Mouse (Mus musculus): ENCODE measurements around the gene Tnfrsf26.
"Not testable (repeated sequence)": the region's sequence is repeated elsewhere in the genome, so short reads cannot be mapped to it uniquely, and the experiment has no call there.

The Tnfrsf26 gene

DNA sequence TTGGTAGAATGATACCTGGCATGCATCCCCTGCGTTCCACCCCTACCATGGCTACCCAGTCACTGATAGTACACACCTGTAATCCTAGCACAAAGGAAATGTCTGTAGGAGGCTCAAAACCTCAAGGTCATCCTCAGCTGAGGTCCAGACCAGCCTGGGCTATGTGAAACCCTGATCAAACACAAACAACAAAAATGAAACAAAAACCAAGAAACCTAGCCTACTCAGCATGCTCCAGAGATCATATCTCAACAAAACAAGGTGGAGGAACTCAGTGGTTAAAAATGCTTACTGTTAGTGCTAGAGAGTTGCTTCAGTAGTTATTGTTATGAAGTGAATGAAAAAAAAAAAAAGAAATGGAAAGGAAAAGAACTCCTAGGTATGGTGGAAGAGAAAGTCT is at the start of gene Tnfrsf26:
TSS of gene Tnfrsf26 (minus strand) at position 183 of the 400 bp plus-strand sequence.
- no peak for DNase-seq

DNA sequence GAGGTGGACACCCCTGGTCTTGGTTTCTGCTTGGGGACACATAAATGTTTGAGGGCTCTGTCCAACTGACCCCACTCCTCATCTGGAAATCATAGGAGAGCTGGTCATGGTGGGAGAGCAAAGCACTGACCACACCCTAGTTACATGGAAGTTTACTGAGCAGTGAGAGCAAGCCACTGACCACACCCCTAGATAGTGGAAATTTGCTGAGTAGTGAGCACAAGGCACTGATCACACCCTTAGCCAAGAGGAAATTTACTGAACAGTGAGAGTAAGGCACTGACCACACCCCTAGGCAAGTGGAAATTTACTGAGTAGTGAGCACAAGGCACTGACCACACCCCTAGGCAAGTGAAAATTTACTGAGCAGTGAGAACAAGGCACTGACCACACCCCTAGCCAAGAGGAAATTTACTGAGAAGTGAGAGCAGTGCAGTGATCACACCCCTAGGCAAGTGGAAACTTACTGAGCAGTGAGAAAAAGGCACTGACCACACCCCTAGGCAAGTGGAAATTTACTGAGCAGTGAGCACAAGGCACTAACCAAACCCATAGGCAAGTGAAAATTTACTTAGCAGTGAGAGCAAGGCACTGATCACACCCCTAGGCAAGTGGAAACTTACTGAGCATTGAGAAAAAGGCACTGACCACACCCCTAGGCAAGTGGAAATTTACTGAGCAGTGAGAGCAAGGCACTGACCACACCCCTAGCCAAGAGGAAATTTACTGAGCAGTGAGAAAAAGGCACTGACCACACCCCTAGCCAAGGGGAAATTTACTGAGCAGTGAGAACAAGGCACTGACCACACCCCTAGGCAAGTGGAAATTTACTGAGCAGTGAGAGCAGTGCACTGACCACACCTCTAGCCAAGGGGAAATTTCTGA is 38.1 kb upstream of the Tnfrsf26 start:
- DNase-seq, result no peak

GRCm38 (mm10) chr7:143663470-143663869 is 34.9 kb upstream of the Tnfrsf26 start:
- no peak for DNase-seq

GRCm38 (mm10) chr7:143660797-143661196 is 32.3 kb upstream of the Tnfrsf26 start:
- no peak for DNase-seq

DNA sequence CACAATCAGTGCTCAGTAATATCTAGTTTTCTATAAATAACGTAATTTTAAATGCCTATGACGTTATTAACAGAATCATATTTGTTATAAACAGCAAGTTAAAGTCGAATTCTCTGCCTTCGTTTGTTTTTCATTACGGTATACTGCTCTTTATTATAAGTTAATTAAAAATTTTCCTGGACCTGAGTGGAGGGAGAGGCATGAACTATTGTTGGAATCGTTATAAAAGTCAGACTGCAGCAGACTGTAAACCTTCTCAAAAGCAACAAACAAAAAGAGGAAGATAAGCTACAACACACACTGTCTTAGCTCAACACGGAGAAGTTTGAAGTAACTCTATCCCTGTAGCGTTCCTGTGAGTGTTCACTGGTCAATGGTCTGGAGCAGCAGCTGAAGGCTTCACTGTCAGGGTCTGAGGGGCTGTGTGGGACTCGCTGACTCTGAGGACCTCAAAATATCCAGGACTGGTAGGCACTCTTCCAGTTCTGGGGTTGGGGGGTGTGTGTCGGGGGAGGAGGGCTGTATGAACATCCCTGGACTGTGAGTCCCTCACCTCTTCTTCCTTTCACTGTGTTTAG is 21.3 kb upstream of the Tnfrsf26 start:
- DNase-seq, result not testable (repeated sequence)

DNA sequence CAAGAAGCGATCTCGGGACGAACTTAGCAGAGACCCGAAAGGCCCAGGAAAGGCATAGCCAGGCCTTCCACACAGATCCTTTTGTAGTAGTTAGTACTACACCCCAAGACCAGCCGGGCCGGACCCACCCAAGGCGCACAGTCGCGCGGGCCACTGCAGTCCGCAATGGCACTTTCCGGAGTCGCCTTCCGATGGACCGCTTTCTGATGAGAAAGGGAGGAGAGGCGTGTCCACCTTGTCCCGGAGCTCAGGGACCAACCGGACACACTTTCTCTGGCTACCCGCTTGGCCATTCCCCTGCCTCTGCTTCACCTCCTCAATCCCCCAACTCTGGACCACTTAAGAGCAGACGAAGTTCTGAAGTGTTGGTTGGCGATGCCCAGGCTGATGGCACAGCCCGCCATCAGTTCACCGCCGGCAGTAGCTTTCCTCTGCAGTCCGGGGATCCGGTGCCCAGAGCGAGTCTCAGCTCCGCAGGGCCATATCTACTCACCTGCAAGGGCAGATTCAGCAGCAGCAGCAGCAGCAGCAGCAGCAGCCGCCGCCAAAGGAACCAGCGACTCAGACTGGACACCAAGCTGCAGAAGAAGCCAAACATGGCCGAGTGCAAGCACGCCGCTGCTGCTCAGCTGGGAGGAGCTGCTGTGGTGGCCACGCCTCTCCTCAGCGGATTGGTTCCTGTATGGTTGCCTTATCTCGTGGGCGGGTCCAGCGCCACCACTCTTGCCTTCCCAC is 20.7 kb upstream of the Tnfrsf26 start, which contains the start of gene Tnfrsf22:
TSS of gene Tnfrsf22 (minus strand) at position 628 of the 735 bp plus-strand sequence.
- peak; percentile 88 to 93 for DNase-seq

- not testable (repeated sequence) for DNase-seq
Measured at GRCm38 (mm10) chr7:143643949-143644348, 15.4 kb upstream of the Tnfrsf26 start.

GRCm38 (mm10) chr7:143636674-143637073 is 8.2 kb upstream of the Tnfrsf26 start:
- no peak for DNase-seq

DNA sequence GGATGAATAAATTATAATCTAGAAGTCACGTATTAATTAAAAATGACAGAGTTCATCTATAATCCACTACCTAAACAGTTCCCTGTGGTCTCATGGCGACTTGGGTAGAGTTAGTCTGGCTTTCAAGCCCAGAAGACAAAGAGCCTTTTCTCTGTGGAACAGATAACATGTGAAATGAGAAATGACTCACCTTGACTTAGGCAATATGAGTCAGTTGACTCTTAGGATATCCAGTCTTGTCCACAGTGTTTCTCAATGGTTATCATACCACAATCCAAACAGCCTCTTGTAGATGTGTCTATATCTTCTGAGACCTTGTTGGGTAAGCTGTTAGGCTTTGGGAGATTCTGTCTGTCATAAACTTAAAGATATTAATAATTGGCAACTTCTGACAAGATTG is 3.0 kb upstream of the Tnfrsf26 start:
- no peak for DNase-seq

DNA sequence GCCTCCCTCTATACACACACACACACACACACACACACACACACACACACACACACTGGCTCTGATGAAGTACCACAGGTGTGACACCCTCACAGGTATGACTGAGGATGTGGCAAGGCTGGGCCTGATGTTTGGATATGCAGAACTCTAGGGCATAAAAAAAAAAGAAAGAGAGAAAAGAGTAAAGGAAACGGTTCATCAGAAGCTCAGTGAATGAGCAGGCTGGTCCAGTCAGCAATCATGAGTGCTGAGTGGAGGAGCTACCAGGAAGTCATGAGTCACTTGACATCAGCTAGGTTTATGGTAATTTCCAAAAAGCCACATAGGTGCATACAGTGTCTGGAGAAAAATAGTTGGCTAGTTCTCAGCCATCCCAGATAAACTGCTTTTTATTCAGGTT is 979 bp upstream of the Tnfrsf26 start:
- no peak for DNase-seq

DNA sequence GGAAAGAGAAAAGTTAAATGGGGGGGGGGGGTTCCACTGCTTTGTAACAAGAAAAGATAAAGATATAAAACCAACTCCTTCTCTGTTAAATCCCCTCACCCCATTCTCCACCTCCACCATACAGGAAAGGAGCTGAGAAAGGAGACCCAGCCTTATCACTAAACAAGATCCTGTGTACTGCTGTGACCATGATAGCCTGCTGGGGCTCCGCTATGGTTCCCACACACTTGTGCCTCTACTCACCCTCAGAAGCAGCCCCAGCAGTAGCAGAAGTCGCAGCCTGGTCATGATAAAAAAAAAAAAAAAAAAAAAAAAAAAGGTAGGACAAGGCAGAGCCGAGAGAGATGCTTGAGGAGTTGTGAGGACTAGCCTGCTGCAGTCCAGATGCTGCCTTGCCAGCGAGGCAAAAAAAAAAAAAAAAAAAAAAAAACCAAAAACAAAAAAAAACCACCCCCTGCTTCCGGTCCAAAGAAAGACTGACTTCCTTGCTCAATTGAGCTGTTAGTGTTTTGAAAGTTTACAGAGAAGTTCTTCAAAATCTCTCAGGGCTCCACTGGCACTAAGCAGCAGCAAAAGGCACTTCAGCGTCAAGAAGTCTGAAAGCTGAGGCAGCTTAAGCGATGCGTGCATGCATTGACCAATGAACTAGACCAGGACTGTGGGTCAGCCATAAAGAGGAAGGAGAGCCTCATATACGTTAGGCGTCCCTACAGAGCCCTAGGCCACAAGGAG is 801 bp downstream of the Tnfrsf26 start:
- DNase-seq, result no peak

GRCm38 (mm10) chr7:143626178-143626577 is 2.3 kb downstream of the Tnfrsf26 start:
- no peak for DNase-seq

DNA sequence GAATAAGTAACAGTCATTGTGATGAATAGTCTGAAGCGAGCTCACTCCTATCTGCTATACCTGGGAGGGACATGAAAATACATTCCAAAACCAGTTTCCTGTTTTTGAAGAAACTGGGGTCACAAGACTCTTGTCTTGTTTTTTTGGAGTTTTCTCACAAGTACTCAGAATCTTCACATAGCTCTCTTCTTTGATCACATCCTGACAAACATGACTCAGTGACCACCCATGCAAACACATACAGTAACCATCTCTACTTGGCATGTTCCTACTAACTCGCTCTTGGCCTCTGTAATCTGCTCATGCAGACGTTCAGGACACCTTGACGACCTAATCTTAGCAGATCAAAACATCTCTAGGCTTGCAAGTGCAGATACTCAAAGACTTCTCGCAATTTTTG is 3.4 kb downstream of the Tnfrsf26 start:
- no peak for DNase-seq

GRCm38 (mm10) chr7:143624561-143624960 is 4.0 kb downstream of the Tnfrsf26 start:
- no peak for DNase-seq

- no peak for DNase-seq
Measured at GRCm38 (mm10) chr7:143620951-143621350, 7.6 kb downstream of the Tnfrsf26 start.

GRCm38 (mm10) chr7:143614404-143615135 is 14.0 kb downstream of the Tnfrsf26 start:
- DNase-seq, result peak; percentile 24 to 49

DNA sequence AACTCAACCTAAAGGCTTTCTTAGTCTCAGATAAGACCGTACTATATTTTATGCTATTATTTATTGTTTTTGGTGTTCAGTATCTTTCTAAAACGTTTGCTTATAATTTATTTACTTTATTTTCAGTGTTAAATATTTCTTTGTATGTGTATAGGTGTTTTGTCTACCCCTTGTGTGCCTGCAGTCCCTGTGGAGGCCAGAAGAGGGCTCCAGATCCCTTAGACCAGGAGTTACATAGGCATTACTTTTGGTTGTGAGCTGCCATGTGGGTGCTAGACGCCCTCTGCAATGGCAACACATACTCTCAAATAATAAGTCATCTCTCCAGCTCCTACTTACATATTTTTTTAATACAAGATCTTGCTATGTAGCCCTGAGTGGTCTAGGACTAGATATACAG is 16.3 kb downstream of the Tnfrsf26 start:
- peak; percentile 14 to 35 for DNase-seq

DNA sequence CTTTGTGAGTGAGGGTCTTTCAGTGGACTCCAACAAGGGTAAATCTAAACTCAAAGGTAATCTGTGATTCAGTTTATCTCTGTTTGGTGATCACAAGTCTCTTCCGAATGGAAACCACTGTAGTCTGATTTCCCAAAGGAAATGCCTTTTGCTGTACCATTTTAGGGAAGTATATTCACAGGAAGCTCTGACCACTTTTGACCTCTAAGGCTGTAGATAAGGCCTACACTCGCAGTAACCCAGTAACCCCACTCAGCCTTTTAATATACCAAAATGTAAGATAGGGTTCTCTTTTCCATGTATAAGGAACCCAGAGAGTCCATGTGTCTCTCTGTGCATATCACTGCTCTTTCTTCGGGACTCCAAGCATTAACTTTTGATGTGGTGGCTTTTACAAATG is 23.2 kb downstream of the Tnfrsf26 start:
- DNase-seq, result no peak

DNA sequence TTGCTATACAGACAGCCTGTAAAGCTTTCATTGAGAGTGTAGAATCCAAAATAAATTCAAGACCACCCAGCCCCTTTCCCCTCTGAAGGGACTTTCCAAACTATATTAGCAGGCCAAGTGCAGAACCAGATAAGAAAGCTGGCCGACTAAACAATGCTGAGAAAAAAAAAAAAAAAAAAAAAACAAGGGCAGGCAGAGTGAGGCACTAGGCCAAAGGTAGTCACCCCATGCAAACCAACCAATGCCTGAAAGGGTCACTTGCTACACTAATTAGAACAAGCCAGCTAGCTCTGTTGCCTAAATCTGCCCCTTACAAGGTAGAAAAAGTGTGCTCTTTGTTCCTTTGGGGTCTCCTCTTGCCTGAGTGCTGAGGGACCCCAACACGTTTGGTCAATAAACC is 23.6 kb downstream of the Tnfrsf26 start:
- no peak for DNase-seq

DNA sequence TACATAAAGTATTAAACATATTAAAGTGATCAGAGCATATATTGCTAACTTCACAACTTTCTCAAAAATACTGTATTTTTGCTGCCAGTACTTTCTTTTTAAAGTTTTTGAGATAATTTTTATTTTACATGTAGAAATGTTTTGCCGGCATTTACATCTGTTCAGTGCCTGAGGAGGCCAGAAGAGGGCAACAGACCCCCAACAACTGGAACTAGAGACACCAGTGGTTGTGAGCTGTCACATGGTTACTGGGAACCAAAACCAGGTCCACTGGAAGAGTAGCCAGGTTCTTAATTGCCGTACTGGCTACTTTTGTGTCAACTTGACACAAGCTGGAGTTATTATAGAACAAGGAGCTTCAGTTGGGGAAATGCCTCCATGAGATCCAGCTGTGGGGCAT is 26.8 kb downstream of the Tnfrsf26 start:
- peak in 1 of 2 experiments; percentile 7 for DNase-seq

DNA sequence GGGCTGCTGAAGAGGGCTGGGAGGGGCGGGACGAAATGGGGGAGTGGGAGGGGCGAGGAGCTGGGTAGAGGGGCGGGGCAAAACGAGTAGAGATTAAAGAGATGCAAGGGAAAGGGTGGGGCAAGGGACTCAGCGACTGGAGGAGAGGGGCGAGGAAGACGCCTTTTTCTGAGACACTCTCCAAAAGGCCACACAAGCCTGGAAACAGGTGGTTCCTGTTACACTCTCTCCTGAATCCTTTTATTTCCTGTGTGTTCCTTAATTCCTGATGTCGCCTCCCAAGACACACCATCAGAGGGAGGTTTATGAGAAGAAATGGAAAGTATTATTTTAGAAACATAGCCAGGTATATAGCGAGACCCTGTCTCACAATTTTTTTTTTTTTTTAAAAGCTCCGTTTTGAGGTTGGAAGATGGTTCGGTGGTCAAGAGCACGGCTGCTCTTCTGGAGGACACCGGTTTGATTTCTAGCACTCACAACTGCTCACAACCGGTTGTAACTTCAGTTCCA is 28.2 kb downstream of the Tnfrsf26 start:
- DNase-seq, result no peak
